11 mouse cellular contexts compared by ENCODE assay signal in the genomic region with DNA sequence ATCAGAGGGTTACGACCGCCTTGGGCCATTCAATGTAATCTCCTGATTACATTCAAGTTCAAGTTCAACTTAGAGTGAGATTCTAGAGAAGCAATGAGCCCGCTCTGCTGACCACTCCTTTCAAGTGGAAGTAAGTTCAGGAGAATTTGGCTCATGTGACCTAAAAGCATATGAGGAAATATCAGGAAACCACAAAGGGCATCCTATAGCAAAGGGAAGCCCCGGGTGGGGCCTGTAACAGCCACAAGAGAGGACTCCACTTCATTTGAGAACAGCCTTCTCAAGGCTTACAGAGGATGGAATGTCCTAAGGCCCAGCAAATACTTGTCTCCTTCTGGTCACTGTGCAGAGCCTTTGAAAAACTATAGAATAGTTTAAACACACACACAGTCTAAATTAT. TPM values are rescaled to one million over a fixed set of nuclear protein-coding genes. Genes with fewer than 3 reads are reported as not detected.
DNase-seq lines count a peak whose midpoint lies in the region; ATAC-seq lines count a peak whose summit lies in the region.
"Had no signal": no experiment of that assay in that cellular context is flagged by ENCODE, and none has a peak within 500 bp of the region (broad histone marks: within the 10 kb centered on the region; RNA-seq: fewer than 3 reads in every experiment).

No protein-coding gene starts in this region.

- ATAC-seq in hematopoietic stem cell, adult 5-6 weeks (replicated peaks in 1 of 2; ENCODE audit: insufficient read depth in 1 of 2, low FRiP score in 2 of 2, low TSS enrichment in 1 of 2, low read depth in 1 of 2, poor library complexity in 2 of 2, severe bottlenecking in 2 of 2) = peak; percentile 18 to 36; a peak in 2 of 4 replicates
- peak; percentile 57 for ATAC-seq in megakaryocyte, adult 5-6 weeks (ENCODE audit: poor library complexity, severe bottlenecking)
- ATAC-seq: intestine, embryonic 15.5 days; Patski had no signal

- peak; percentile 56 for DNase-seq in lung, postnatal 36 days
- no peak for DNase-seq in lung, postnatal 10 days
- DNase-seq in spleen, adult 12 weeks (ENCODE audit: low spot score) = no peak
- DNase-seq in kidney, adult 11 months = no peak
- DNase-seq in yolk sac, embryonic 10.5 days (ENCODE audit: low spot score) = no peak
- DNase-seq: kidney, postnatal 14 days; thymus, postnatal 25 days had no signal

RNA-seq across cellular contexts. Expression of gene Cdc42ep3, which starts 7.6 kb away (rescaled TPM):
- 53.7 and 75.2 TPM in 2 replicates for total RNA-seq in hematopoietic stem cell, adult 5-6 weeks (2017)
- 70.3 and 75.4 TPM in 2 replicates for total RNA-seq in megakaryocyte, adult 5-6 weeks (2015)
- 170 and 190 TPM in 2 replicates for total RNA-seq in megakaryocyte, adult 5-6 weeks (2017)
